Mouse (Mus musculus): ENCODE data around the gene Chga.

DNA sequence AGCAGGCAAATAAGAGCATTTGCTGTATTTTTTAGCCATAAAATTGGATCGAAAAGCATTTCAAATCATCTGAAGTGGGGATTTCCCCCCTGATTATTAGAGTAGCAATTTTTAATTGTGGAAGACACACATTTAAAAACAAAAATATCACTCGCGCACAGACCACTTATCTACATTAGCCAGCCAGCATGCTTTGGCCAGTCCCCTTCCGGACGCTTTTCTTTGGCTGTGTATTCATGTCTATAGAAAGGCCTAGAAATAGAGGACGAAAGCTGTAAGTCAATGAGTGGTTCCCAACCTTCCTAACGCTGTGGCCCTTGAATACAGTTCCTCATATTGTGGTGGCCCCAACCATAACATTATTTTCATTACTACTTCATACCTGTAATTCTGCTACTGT lies 48.8 kb upstream of the Chga start:
- TF ChIP-seq CTCF (IDR thresholded peaks at IDR 0.05; ENCODE audit: extremely low read depth, insufficient read length, insufficient replicate concordance, low read depth, low read length) (no peak), POLR2A (IDR thresholded peaks at IDR 0.05; ENCODE audit: low read depth, low read length) (no peak)

All from small intestine, adult 2 months (tissue).